Mouse (Mus musculus) thymus, adult 2 months (tissue): ENCODE results near the gene Ppp1r3a.

Source experiments
- CTCF ChIP-seq: fragments of 200-500 bp; IDR thresholded peaks from 2 replicates; pipeline ENCODE4 v1.5.1; 2012; ENCODE audit warnings: mild to moderate bottlenecking, control low read depth, low read length, moderate library complexity, borderline replicate concordance; ENCODE audit not compliant: control insufficient read depth, poor library complexity, insufficient read depth; ENCODE audit errors: extremely low read depth
- POLR2A ChIP-seq: fragments of 200-500 bp; IDR thresholded peaks from 2 replicates; pipeline ENCODE4 v1.6.1; 2012; ENCODE audit warnings: mild to moderate bottlenecking, low read length, control low read depth, moderate library complexity; ENCODE audit not compliant: control insufficient read depth, poor library complexity, insufficient read depth; ENCODE audit errors: extremely low read depth

DNA sequence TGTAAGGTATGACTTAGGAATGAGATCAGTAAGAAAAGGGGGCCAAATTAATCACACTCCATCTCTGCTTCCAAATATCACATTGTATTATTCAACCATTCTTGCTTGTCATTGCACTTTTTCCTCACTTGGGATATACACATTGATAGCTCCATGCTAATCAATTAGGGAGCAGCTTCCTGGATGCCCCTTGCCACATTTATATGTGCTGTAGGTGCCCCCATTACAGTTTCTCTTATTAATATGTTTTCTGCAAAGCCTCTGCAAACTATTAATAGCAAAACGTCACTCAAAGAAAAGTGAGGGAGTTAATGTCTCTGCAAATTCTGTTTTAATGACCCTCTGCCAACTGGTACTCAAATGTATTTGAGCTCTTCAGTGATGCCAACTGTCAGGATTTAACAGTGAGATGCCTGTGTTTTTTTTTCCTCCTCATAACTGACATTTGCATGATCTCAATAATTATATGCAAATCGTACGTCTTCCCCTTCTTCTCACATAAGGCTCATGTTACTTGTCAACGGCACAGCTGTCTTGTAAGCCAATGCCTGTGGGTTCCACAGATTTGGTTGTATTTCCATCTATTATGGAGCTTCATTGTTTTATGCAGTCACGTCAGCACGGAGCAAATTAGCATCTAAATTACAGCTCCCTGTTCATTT lies 34.8 kb downstream of the Ppp1r3a start:
- TF ChIP-seq CTCF (no peak), POLR2A (no peak)
